Mouse (Mus musculus): ENCODE results near the gene Thoc5. TPM values are rescaled to one million over a fixed set of nuclear protein-coding genes. Genes with fewer than 3 reads are reported as not detected.

The Thoc5 gene
- polyA plus RNA-seq, 1 experiment from 2014 or later = 42.3 TPM

DNA sequence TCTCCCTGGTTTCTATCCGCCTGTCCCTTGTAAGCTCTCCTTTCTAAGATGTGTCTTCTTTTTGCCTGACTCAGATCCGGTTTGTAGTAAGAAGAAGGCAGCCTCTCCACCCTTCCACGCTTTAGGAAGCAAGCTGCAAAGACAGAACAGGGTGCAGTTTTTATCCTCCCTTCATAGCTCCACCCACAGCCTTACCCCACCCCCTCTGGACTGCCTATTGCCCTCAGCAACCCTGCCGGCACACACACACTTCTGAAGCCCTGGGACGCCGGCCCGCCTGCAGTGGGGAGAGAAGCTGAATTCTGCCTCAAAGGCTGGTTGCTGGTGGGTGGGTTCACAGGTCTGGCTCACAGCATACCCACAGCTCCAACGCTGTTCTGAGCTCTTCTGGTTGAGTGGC, 58.8 kb downstream of the Thoc5 start:
- H3K9ac ChIP-seq = no peak overlapping the region
- peaks cover 8% of the 10 kb centered on the region; the same call in 1 of the 2 replicates for H3K4me1 ChIP-seq
- H3K36me3 ChIP-seq = no peaks in the 10 kb centered on the region
- H3K9me3 ChIP-seq = no peaks in the 10 kb centered on the region
- H3K4me2 ChIP-seq (replicated peaks) = no peak overlapping the region
- peaks cover 63% of the 10 kb centered on the region for H3K27me3 ChIP-seq
- no peak overlapping the region for H3K4me3 ChIP-seq
- no peak for ATAC-seq (ENCODE audit: insufficient number of reproducible peaks, insufficient read depth, low FRiP score, low TSS enrichment)
- no peak overlapping the region for H3K27ac ChIP-seq
- 1% methylated on average over 8 of the region's 8 CpGs for WGBS

DNA sequence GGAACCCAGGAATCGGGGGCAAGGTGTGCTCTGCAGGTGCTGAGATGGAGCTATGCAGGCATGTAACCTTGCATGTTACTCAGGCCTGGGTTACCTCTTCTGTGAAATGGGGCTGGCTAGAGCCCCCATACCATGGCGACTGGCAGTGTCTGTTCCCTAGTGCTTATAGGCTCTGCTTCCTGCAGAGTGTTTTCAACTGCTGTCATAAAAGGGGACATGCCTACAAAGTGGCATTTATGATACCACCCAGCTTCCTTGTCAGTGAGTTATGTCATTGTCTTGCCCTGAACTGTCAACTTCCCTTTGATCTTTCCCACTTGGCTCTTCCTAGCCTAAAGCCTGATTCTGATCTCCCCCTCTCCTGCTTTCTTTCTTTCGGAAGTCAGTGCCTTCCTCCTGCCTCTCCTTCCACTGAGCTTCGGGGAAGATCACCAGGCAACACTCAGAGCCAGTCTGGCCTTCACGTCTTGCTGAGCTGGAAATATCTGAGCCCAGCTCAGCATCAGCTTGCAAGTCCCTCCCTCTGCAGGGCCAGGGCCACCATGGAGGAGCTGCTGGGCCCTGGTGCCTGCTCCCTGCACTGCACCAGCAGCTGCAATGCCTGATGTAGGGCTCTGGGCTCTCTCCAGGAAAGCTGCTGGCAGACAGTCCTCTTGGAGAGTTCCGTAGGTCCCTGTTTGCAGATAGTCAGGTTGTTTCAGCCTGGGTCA, 68.1 kb downstream of the Thoc5 start:
- Histone ChIP-seq H3K27ac (no peak overlapping the region), H3K36me3 (no peaks in the 10 kb centered on the region), H3K4me3 (no peak overlapping the region), H3K4me1 (no peaks in the 10 kb centered on the region), H3K4me2 (replicated peaks) (no peak overlapping the region), H3K9ac (no peak overlapping the region), H3K9me3 (no peaks in the 10 kb centered on the region), H3K27me3 (no peaks in the 10 kb centered on the region)
- ATAC-seq (ENCODE audit: insufficient number of reproducible peaks, insufficient read depth, low FRiP score, low TSS enrichment) = no peak
- 50% methylated on average over 6 of the region's 6 CpGs for WGBS

GRCm38 (mm10) chr11:4966325-4966724, 71.2 kb downstream of the Thoc5 start:
- Histone ChIP-seq H3K4me2 (replicated peaks) (no peak overlapping the region), H3K4me1 (no peaks in the 10 kb centered on the region), H3K27me3 (0 out of 2 replicates have a peak, but pooled peaks cover 3% of the 10 kb centered on the region), H3K9me3 (no peaks in the 10 kb centered on the region), H3K4me3 (no peak overlapping the region), H3K36me3 (no peaks in the 10 kb centered on the region), H3K9ac (no peak overlapping the region), H3K27ac (no peak overlapping the region)
- ATAC-seq (ENCODE audit: insufficient number of reproducible peaks, insufficient read depth, low FRiP score, low TSS enrichment) = no peak
- 55% methylated on average over 2 of the region's 2 CpGs for WGBS

DNA sequence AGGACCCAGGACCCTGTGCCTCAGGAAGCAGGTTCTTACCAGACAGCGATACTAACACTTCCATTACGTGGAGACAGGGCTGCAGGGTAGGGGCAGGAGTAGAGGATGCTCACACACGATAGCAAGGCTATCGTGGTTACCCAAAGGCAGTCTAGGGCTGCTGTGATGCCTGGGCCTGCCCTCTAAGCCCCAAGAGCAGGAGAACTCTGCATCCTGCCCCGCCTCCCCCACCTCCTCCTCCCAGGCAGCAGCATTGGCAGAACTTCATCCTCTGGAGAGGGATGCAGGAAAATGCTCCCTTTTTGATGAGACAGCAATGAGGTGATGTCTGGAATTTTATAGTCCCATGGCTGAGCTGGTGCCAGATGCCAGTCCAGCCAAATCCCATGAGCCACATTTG, 71.8 kb downstream of the Thoc5 start:
- no peak overlapping the region for H3K4me2 ChIP-seq (replicated peaks)
- H3K4me1 ChIP-seq = no peaks in the 10 kb centered on the region
- H3K9me3 ChIP-seq = no peaks in the 10 kb centered on the region
- no peaks in the 10 kb centered on the region for H3K36me3 ChIP-seq
- H3K9ac ChIP-seq = no peak overlapping the region
- H3K27me3 ChIP-seq = 0 out of 2 replicates have a peak, but pooled peaks cover 3% of the 10 kb centered on the region
- ATAC-seq (ENCODE audit: insufficient number of reproducible peaks, insufficient read depth, low FRiP score, low TSS enrichment) = no peak
- H3K27ac ChIP-seq = no peak overlapping the region
- no peak overlapping the region for H3K4me3 ChIP-seq
- 59% methylated on average over 5 of the region's 5 CpGs for WGBS

GRCm38 (mm10) chr11:4967549-4967948, 72.4 kb downstream of the Thoc5 start:
- Histone ChIP-seq H3K9ac (no peak overlapping the region), H3K4me3 (no peak overlapping the region), H3K36me3 (no peaks in the 10 kb centered on the region), H3K4me1 (no peaks in the 10 kb centered on the region), H3K9me3 (no peaks in the 10 kb centered on the region), H3K27ac (no peak overlapping the region), H3K27me3 (0 out of 2 replicates have a peak, but pooled peaks cover 3% of the 10 kb centered on the region), H3K4me2 (replicated peaks) (no peak overlapping the region)
- ATAC-seq (ENCODE audit: insufficient number of reproducible peaks, insufficient read depth, low FRiP score, low TSS enrichment) = no peak
- 62% methylated on average over 2 of the region's 2 CpGs for WGBS

DNA sequence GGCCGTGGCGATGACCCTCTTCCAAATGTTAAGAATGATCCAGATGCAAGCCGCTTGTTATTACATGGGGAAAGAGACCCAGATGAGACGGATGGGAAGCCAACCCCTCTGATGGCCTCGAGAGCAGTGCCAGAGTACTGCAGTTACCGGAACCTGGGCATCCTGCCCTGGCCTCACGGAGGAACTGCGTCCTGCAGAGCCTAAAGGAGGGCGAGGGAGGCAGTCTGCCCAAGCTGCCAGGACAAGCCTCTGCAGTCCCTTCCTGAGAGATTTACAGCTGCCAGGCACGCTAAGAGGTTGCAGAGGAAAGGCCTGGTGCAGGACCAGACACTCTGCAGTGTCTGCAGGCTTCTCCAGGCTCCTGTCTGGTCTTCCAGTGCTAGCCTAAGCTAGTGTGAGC, 73.3 kb downstream of the Thoc5 start:
- H3K27ac ChIP-seq = no peak overlapping the region
- WGBS = 64% methylated on average over 10 of the region's 10 CpGs
- no peak overlapping the region for H3K9ac ChIP-seq
- H3K4me2 ChIP-seq (replicated peaks) = no peak overlapping the region
- H3K4me1 ChIP-seq = no peaks in the 10 kb centered on the region
- no peaks in the 10 kb centered on the region for H3K36me3 ChIP-seq
- no peaks in the 10 kb centered on the region for H3K9me3 ChIP-seq
- ATAC-seq (ENCODE audit: insufficient number of reproducible peaks, insufficient read depth, low FRiP score, low TSS enrichment) = no peak
- H3K4me3 ChIP-seq = no peak overlapping the region
- 0 out of 2 replicates have a peak, but pooled peaks cover 3% of the 10 kb centered on the region for H3K27me3 ChIP-seq

- Histone ChIP-seq H3K4me2 (replicated peaks) (no peak overlapping the region), H3K4me1 (no peaks in the 10 kb centered on the region), H3K4me3 (no peak overlapping the region), H3K9me3 (no peaks in the 10 kb centered on the region), H3K27ac (no peak overlapping the region), H3K9ac (no peak overlapping the region), H3K36me3 (no peaks in the 10 kb centered on the region), H3K27me3 (0 out of 2 replicates have a peak, but pooled peaks cover 6% of the 10 kb centered on the region)
- WGBS = 62% methylated on average over 13 of the region's 13 CpGs
- no peak for ATAC-seq (ENCODE audit: insufficient number of reproducible peaks, insufficient read depth, low FRiP score, low TSS enrichment)
Measured at GRCm38 (mm10) chr11:4972967-4973870, 78.1 kb downstream of the Thoc5 start.

GRCm38 (mm10) chr11:4973871-4974256, 78.7 kb downstream of the Thoc5 start:
- no peak overlapping the region for H3K27ac ChIP-seq
- 0 out of 2 replicates have a peak, but pooled peaks cover 4% of the 10 kb centered on the region for H3K27me3 ChIP-seq
- no peaks in the 10 kb centered on the region for H3K4me1 ChIP-seq
- H3K9me3 ChIP-seq = no peaks in the 10 kb centered on the region
- no peak overlapping the region for H3K4me2 ChIP-seq (replicated peaks)
- WGBS = 88% methylated on average over 2 of the region's 2 CpGs
- no peak for ATAC-seq (ENCODE audit: insufficient number of reproducible peaks, insufficient read depth, low FRiP score, low TSS enrichment)
- no peaks in the 10 kb centered on the region for H3K36me3 ChIP-seq
- no peak overlapping the region for H3K9ac ChIP-seq
- H3K4me3 ChIP-seq = no peak overlapping the region

DNA sequence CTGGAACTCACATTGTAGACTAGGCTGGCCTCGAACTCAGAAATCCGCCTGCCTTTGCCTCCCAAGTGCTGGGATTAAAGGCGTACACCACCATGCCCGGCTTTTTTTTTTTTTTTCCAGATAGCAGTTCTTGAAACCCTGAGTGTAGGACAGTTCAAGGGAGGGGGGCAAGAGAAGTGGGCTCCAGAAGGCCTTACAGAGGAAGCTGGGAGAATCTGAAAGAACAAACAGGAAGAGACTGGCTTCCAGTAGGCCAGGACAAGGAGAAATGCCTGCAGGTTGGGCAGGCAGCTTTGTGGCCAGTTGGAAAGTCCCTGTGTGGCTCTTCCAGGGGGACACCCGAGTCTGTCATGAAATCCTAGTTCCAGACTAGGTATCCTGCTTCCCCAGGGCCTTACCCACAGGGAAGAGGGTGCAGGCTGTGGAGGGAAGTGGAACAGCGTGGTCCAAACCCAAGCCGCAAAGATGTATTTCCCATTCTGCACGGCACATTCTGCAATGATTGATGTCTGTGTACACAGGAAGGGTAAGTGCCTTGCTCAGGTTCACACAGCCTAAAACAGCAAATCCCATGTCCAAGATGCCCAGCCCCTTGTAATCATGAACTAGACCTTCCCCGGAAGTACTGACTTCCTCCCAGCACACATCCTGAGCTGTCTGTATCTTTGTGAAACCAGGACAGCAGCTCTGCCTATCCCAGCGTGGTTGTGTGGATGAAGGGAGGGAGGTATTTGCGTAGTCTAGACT, 79.4 kb downstream of the Thoc5 start:
- Histone ChIP-seq H3K4me2 (replicated peaks) (no peak overlapping the region), H3K4me1 (no peaks in the 10 kb centered on the region), H3K9me3 (no peaks in the 10 kb centered on the region), H3K27me3 (0 out of 2 replicates have a peak, but pooled peaks cover 3% of the 10 kb centered on the region), H3K4me3 (no peak overlapping the region), H3K36me3 (no peaks in the 10 kb centered on the region), H3K27ac (0 out of 2 replicates have a peak overlapping the region, but pooled peaks have one; percentile 46), H3K9ac (no peak overlapping the region)
- no peak for ATAC-seq (ENCODE audit: insufficient number of reproducible peaks, insufficient read depth, low FRiP score, low TSS enrichment)
- 76% methylated on average over 11 of the region's 11 CpGs for WGBS

DNA sequence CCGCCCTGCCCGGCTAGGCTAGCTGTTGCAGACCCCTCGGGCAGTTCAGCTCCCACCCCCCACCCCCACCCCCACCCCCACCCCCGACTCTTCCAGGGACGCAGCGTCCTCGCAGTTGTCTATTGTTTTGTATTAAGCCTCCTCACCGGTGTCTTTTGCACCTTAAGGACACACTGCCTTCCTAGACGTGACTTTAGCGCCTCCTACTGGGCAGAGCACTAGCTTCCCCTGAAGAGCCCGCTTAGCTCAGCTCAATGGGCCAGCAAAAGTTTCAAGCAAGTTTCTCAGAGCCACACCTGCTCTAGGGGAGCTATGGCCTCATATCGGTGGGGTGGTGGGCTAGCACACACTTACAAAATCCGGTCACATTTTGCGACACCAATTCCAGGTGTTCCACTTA, 80.5 kb downstream of the Thoc5 start:
- H3K4me2 ChIP-seq (replicated peaks) = peak overlapping the region; percentile 36
- no peak overlapping the region for H3K9ac ChIP-seq
- ATAC-seq (ENCODE audit: insufficient number of reproducible peaks, insufficient read depth, low FRiP score, low TSS enrichment) = no peak
- WGBS = 6% methylated on average over 14 of the region's 14 CpGs
- H3K27ac ChIP-seq = no peak overlapping the region
- H3K4me3 ChIP-seq = 0 out of 2 replicates have a peak overlapping the region, but pooled peaks have one; percentile 10
- H3K9me3 ChIP-seq = no peaks in the 10 kb centered on the region
- no peaks in the 10 kb centered on the region for H3K4me1 ChIP-seq
- H3K36me3 ChIP-seq = no peaks in the 10 kb centered on the region
- 0 out of 2 replicates have a peak, but pooled peaks cover 3% of the 10 kb centered on the region for H3K27me3 ChIP-seq

Measured in embryonic facial prominence, embryonic 12.5 days (tissue).